Mouse (Mus musculus) hindbrain, postnatal 0 days (tissue): ENCODE data around the gene Gm19345. TPM values are rescaled to one million over a fixed set of nuclear protein-coding genes. Genes with fewer than 3 reads are reported as not detected.

Experiments
- ATAC-seq: fragments of 200-750 bp; cut with Nextera tagmentation; 2 replicates; pipeline ENCODE4 v1.8.0; 2017; ENCODE audit warnings: mild to moderate bottlenecking, moderate TSS enrichment, moderate library complexity
- DNase-seq: peaks from one replicate; pipeline ENCODE4 v3.0.0-alpha.2; 2015; ENCODE audit warnings: low spot score
- H3K27ac ChIP-seq: fragments of 300-500 bp; sonication (generic); 2 replicates; pipeline ENCODE4 v1.5.1; 2014; ENCODE audit warnings: mild to moderate bottlenecking
- H3K27me3 ChIP-seq: fragments of 300-500 bp; sonication (generic); 2 replicates; pipeline ENCODE4 v1.6.1; 2014; ENCODE audit warnings: low read length, mixed read lengths; ENCODE audit not compliant: insufficient read depth
- H3K36me3 ChIP-seq: fragments of 300-500 bp; sonication (generic); 2 replicates; pipeline ENCODE4 v1.6.1; 2014; ENCODE audit warnings: low read length, mixed read lengths; ENCODE audit not compliant: insufficient read depth
- H3K4me1 ChIP-seq: fragments of 300-500 bp; sonication (generic); 2 replicates; pipeline ENCODE4 v1.6.1; 2014; ENCODE audit warnings: antibody characterized with exemption, low read length, mixed read lengths; ENCODE audit not compliant: insufficient read depth
- H3K4me2 ChIP-seq: fragments of 300-500 bp; sonication (generic); 2 replicates; pipeline ENCODE4 v1.6.1; 2014; ENCODE audit warnings: low read depth, mild to moderate bottlenecking, low read length, moderate library complexity, mixed read lengths
- H3K4me3 ChIP-seq: fragments of 300-500 bp; sonication (generic); 2 replicates; pipeline ENCODE4 v1.5.1; 2014; ENCODE audit warnings: low read length
- H3K9ac ChIP-seq: fragments of 300-500 bp; sonication (generic); replicated peaks from 2 replicates; pipeline ENCODE4 v1.6.1; 2014; ENCODE audit warnings: mild to moderate bottlenecking, low read length, moderate library complexity, mixed read lengths
- H3K9me3 ChIP-seq: fragments of 300-500 bp; sonication (generic); 2 replicates; pipeline ENCODE4 v1.6.1; 2016; ENCODE audit warnings: low read length, mixed read lengths
- CTCF ChIP-seq: IDR thresholded peaks from 2 replicates; pipeline ENCODE4 v1.5.1; 2016; ENCODE audit warnings: antibody characterized with exemption, control low read depth, low read depth
- WGBS: fragments of 180-500 bp; shearing (Covaris S2); extraction: QIAGEN DNeasy Blood & Tissue Kit; methylation state at CpG from one replicate; pipeline ENCODE4 v1.1.7; 2014; 5-methylcytosine and 5-hydroxymethylcytosine counted together
- polyA plus RNA-seq: library from polyadenylated mRNA; unstranded; fragments of >200 nt; fragmentation: Nextera tagmentation; extraction: Ambion mirVana; gene quantifications from 2 replicates; pipeline ENCODE4 v1.2.1, GENCODE M21; 2015
- total RNA-seq: library from RNA; depleted of rRNA; stranded (reverse); fragments of >200 nt; gene quantifications from 2 replicates; pipeline ENCODE4 v1.2.3, GENCODE M21; 2014

Gene Gm19345
- total and polyA plus RNA-seq, 2 experiments from 2014 or later, result 16.1 to 53.7 TPM

- no peak for DNase-seq
- Histone ChIP-seq H3K9ac (no peak overlapping the region), H3K27ac (no peak overlapping the region), H3K27me3 (peaks cover 23% of the 10 kb centered on the region), H3K36me3 (no peaks in the 10 kb centered on the region), H3K4me1 (no peaks in the 10 kb centered on the region; the same call in 1 of the 2 replicates), H3K9me3 (no peaks in the 10 kb centered on the region), H3K4me2 (no peak overlapping the region), H3K4me3 (no peak overlapping the region)
- no peak for ATAC-seq
- WGBS, result 88% methylated on average over 6 of the region's 6 CpGs
- no peak for TF ChIP-seq CTCF
These were observed 38.2 kb upstream of the Gm19345 start for GRCm38 (mm10) chr7:19813579-19814122.

DNA sequence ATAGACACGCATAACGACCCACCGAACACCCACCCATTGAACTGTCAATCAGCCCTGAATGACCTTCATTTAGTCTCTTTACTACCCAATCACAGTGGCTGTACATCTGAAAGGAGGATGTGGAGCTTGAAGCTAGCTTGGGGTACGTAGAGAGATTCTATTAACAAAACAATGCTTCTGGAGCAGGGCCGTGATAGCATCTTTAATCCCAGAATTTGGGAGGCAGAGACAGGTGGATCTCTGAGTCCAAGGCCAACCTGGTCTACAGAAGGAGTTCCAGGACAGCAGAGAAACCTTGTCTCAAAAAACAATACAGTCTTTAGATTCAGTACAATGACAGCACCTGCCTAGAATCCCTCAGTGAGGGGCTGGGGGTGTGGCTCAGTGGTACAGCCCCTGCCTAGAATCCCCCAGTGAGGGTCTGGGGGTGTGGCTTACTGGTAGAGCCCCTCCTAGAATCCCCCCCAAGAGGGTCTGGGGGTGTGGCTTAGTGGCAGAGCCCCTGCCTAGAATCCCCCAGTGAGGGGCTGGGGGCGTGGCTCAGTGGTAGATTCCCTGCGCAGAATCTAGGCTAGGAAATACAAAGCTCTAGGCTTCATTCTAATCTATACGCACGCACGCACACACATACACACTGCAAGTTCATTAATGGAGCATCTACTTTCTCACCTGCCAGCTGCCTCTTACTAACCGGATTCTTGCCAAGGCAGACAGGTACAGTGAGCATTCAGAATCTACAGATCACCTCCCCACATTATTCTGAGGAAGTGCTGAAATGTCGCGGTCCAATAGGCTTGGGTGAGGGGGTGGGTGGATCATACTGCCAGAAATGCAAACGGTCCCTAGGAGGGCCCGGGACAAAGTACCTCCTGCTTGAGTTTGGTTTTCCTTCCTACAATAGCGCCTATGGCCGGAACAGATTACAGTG lies 36.2 kb upstream of the Gm19345 start:
- TF ChIP-seq CTCF, result no peak
- Histone ChIP-seq H3K4me3 (peak overlapping the region; percentile 41), H3K27me3 (peaks cover 10% of the 10 kb centered on the region), H3K9me3 (no peaks in the 10 kb centered on the region), H3K27ac (no peak overlapping the region), H3K4me1 (no peaks in the 10 kb centered on the region; the same call in 1 of the 2 replicates), H3K4me2 (peak overlapping the region; percentile 72), H3K9ac (peak overlapping the region; percentile 26), H3K36me3 (no peaks in the 10 kb centered on the region)
- DNase-seq (peak; percentile 26), ATAC-seq (peak; percentile 33)
- 20% methylated on average over 17 of the region's 17 CpGs for WGBS

GRCm38 (mm10) chr7:19816224-19816771 lies 35.5 kb upstream of the Gm19345 start:
- Histone ChIP-seq H3K4me3 (peak overlapping the region; percentile 41), H3K27me3 (peaks cover 9% of the 10 kb centered on the region; the same call in 1 of the 2 replicates), H3K9me3 (no peaks in the 10 kb centered on the region), H3K4me2 (peak overlapping the region; percentile 72), H3K36me3 (no peaks in the 10 kb centered on the region), H3K4me1 (no peaks in the 10 kb centered on the region; the same call in 1 of the 2 replicates), H3K27ac (no peak overlapping the region), H3K9ac (peak overlapping the region; percentile 26)
- ATAC-seq (peak; percentile 56), DNase-seq (peak; percentile 65)
- TF ChIP-seq CTCF, result no peak
- 2% methylated on average over 26 of the region's 28 CpGs for WGBS

DNA sequence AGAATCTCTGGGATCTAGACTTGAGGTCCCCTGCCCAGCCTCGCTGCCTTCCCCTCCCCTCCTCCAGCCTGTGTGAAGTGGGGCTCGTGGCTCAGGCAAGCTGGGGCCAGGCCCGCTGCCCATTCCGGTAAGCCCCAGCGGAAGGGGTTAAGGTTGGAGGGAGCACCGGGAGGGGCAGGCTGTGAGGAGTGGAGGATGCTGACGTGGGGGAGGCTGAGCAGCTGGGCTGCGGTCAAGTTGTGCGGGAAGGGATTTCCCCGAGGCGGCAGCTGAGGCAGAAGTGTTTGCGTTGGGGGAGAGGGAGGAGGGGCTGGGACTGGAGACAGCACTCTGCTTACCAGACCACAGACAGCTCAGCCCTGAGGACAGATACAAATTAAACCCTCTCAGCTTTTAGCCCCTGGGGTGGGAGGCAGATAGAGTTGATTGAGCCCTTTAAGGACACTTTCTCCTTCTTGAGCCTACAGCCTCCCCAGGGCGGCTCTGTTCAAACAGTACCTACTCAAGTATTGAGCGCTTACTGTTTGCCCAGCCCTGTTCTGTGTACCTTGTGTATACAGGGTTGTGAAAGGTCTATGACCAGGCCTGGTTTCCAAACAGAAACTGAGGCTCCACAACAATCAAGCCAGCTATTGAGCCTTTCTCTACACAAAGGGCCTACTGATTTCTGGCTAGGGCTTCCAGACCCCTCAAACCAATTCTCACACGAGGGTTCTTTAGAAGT lies 34.3 kb upstream of the Gm19345 start:
- H3K9me3 ChIP-seq, result no peaks in the 10 kb centered on the region
- H3K36me3 ChIP-seq, result no peaks in the 10 kb centered on the region
- no peak overlapping the region for H3K4me3 ChIP-seq
- peak overlapping the region; percentile 72 for H3K4me2 ChIP-seq
- 10% methylated on average over 15 of the region's 15 CpGs for WGBS
- no peaks in the 10 kb centered on the region; the same call in 1 of the 2 replicates for H3K4me1 ChIP-seq
- H3K9ac ChIP-seq, result no peak overlapping the region
- peaks cover 21% of the 10 kb centered on the region for H3K27me3 ChIP-seq
- no peak overlapping the region for H3K27ac ChIP-seq
- DNase-seq (no peak), ATAC-seq (peak; percentile 28; the same call in 1 of the 2 replicates)
- no peak for TF ChIP-seq CTCF

DNA sequence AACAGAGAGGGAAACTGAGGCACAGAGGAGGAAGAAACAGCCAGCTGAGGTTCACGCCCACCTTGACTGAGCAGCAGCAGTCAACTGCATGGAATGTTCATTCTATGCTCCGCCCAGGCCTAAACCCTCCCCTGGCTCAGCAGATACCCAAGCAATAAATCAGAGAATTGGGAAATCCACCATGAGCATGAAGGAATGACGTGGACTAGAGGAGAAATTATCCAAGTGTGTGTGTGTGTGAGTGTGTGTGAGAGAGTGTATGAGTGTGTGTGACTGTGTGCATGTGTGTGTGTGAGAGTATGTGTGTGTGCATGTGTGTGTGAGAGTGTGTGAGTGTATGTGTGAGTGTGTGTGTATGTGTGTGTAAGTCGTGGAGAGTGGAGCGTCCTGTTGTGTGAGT lies 33.4 kb upstream of the Gm19345 start:
- Histone ChIP-seq H3K36me3 (no peaks in the 10 kb centered on the region), H3K27me3 (peaks cover 21% of the 10 kb centered on the region), H3K9me3 (no peaks in the 10 kb centered on the region), H3K4me1 (no peaks in the 10 kb centered on the region; the same call in 1 of the 2 replicates), H3K27ac (no peak overlapping the region), H3K4me2 (no peak overlapping the region), H3K4me3 (no peak overlapping the region), H3K9ac (no peak overlapping the region)
- no peak for ATAC-seq
- WGBS, result 86% methylated on average over 5 of the region's 5 CpGs
- no peak for TF ChIP-seq CTCF
- DNase-seq, result no peak

- 87% methylated on average over 7 of the region's 7 CpGs for WGBS
- TF ChIP-seq CTCF, result no peak
- no peak for DNase-seq
- H3K4me1 ChIP-seq, result no peaks in the 10 kb centered on the region; the same call in 1 of the 2 replicates
- H3K36me3 ChIP-seq, result no peaks in the 10 kb centered on the region
- ATAC-seq, result no peak
- H3K27ac ChIP-seq, result no peak overlapping the region
- no peaks in the 10 kb centered on the region for H3K9me3 ChIP-seq
- H3K4me3 ChIP-seq, result no peak overlapping the region
- no peak overlapping the region for H3K4me2 ChIP-seq
- peaks cover 21% of the 10 kb centered on the region for H3K27me3 ChIP-seq
- no peak overlapping the region for H3K9ac ChIP-seq
These were observed 32.9 kb upstream of the Gm19345 start for GRCm38 (mm10) chr7:19818875-19819274.
